Mouse (Mus musculus): ENCODE results near the gene Mcu. TPM values are rescaled to one million over a fixed set of nuclear protein-coding genes. Genes with fewer than 3 reads are reported as not detected.

The Mcu gene
- polyA plus RNA-seq, 1 experiment: 5.3 TPM

DNA sequence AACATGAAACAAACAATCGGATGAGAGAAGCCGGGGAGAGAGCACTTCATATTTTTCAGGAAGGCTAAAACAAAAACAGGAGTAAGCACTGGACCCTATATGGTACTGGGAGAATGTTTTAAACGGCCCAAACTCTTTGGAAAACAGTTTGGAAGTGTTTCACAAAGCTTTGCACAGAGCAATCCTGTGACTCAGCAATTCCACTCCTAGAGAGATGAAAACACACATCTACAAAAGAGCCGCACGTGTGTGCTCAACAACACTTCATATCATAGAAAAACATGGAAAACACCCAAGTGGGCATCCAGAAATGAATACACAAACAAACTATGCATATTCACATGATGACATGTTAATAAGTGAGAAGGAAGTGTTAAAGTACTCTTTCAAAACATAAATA is 30.9 kb downstream of the Mcu start:
- DNase-seq (ENCODE audit: low read depth in 1 of 2, low spot score in 2 of 2): no peak
- Histone ChIP-seq H3K4me3 (ENCODE audit: extremely low read depth, insufficient read depth, insufficient read length) (no peak overlapping the region), H3K27me3 (ENCODE audit: control insufficient read depth, insufficient read depth, low read length) (no peaks in the 10 kb centered on the region), H3K27ac (ENCODE audit: insufficient read depth, low read length) (no peak overlapping the region), H3K4me1 (ENCODE audit: control insufficient read depth, insufficient read depth, insufficient read length) (peaks cover 7% of the 10 kb centered on the region; the same call in 1 of the 2 replicates), H3K36me3 (ENCODE audit: control insufficient read depth, insufficient read depth, low read length) (no peaks in the 10 kb centered on the region; the same call in 1 of the 2 replicates)
- TF ChIP-seq CTCF (IDR thresholded peaks at IDR 0.05; ENCODE audit: extremely low read depth, insufficient read depth, insufficient read length, insufficient replicate concordance) (no peak), POLR2A (IDR thresholded peaks at IDR 0.05; ENCODE audit: low read depth, low read length) (no peak)
- WGBS: 93% methylated on average over 5 of the region's 5 CpGs

DNA sequence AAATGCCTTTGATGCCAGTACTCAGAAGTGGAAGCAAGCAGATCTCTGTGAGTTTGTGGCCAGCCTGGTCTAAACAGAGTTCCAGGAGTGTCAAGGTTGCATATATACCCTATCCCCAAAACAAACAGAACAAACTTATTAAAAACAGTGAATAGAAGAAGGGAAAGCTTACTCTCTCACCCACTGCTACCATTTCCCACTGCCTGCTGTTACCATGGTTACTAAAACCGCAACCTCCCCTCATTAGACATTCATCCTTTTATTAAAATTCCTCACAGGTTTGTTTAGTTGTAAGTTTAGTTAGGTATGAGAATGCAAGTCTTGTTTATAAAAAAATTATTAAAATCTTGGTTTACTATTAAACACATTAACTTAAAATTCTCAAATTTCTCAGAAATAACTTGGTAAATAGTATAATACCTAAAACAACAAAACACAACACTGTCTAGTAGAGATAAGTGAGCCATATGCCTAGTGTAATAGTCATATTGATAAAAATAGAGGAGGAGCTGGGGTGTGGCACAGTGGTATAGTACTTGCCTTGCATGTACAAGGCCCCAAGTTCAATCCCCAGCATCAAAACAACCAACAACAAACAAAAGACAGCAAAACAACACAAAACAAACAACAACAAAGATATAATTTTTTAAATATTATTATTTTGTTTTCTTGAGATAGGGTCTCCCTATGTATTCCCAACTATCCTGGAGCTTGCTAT is 34.5 kb downstream of the Mcu start:
- TF ChIP-seq POLR2A (IDR thresholded peaks at IDR 0.05; ENCODE audit: low read depth, low read length): no peak
- no peak for TF ChIP-seq CTCF (IDR thresholded peaks at IDR 0.05; ENCODE audit: extremely low read depth, insufficient read depth, insufficient read length, insufficient replicate concordance)
- no peak for DNase-seq (ENCODE audit: low read depth in 1 of 2, low spot score in 2 of 2)
- Histone ChIP-seq H3K27ac (ENCODE audit: insufficient read depth, low read length) (no peak overlapping the region), H3K36me3 (ENCODE audit: control insufficient read depth, insufficient read depth, low read length) (no peaks in the 10 kb centered on the region; the same call in 1 of the 2 replicates), H3K4me1 (ENCODE audit: control insufficient read depth, insufficient read depth, insufficient read length) (peaks cover 2% of the 10 kb centered on the region; the same call in 1 of the 2 replicates), H3K27me3 (ENCODE audit: control insufficient read depth, insufficient read depth, low read length) (no peaks in the 10 kb centered on the region), H3K4me3 (ENCODE audit: extremely low read depth, insufficient read depth, insufficient read length) (no peak overlapping the region)
- WGBS: 91% methylated on average over 1 of the region's 1 CpGs

DNA sequence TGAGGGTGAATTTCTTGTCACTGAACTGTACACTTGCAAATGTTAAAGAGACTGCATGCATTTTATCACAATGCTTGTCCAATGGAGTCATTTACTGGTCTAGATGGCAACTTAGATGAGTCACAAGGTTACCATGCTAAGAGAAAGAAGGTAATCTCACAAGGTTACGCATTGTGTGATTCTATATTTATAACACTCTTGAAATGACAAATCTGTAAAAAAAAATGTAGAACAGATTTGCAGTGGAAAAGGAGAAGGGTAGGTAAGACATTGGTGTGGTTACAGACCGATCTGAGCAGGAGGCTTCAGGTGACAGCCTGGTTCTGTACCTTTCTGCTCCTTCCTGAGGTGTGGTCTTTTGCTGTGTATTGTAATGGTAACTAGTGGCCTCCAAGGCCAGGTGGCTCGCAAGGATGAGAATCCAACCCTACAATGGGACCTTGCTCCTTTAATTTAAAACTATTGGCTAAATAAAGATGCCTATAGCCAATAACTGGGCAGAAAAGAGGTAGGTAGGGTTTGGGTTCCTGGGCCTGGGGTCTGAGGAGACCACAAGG is 35.8 kb downstream of the Mcu start:
- Histone ChIP-seq H3K27me3 (ENCODE audit: control insufficient read depth, insufficient read depth, low read length) (no peaks in the 10 kb centered on the region), H3K4me3 (ENCODE audit: extremely low read depth, insufficient read depth, insufficient read length) (no peak overlapping the region), H3K36me3 (ENCODE audit: control insufficient read depth, insufficient read depth, low read length) (no peaks in the 10 kb centered on the region), H3K27ac (ENCODE audit: insufficient read depth, low read length) (no peak overlapping the region), H3K4me1 (ENCODE audit: control insufficient read depth, insufficient read depth, insufficient read length) (peaks cover 2% of the 10 kb centered on the region; the same call in 1 of the 2 replicates)
- TF ChIP-seq POLR2A (IDR thresholded peaks at IDR 0.05; ENCODE audit: low read depth, low read length) (no peak), CTCF (IDR thresholded peaks at IDR 0.05; ENCODE audit: extremely low read depth, insufficient read depth, insufficient read length, insufficient replicate concordance) (no peak)
- DNase-seq (ENCODE audit: low read depth in 1 of 2, low spot score in 2 of 2): no peak
- 90% methylated on average over 3 of the region's 3 CpGs for WGBS

DNA sequence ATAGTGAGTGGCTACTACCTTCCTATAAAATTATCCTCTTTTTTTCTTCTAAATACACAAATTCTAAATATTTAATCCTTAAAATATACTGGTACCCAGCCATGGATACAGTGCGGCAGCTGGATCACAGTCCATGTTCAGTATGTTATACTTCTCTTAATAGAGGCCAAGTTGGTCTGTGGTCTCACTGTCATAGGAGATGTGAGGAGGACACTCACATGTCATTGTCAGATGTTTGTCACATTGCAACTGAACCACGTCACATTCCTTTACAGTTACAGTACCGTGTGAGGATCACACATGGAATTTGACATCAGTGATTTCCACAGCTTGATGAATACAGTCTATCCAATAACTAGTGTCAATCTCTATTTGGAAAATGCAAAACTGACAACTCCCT is 36.8 kb downstream of the Mcu start:
- DNase-seq (ENCODE audit: low read depth in 1 of 2, low spot score in 2 of 2): no peak
- H3K27me3 ChIP-seq (ENCODE audit: control insufficient read depth, insufficient read depth, low read length): no peaks in the 10 kb centered on the region
- peaks cover 2% of the 10 kb centered on the region; the same call in 1 of the 2 replicates for H3K4me1 ChIP-seq (ENCODE audit: control insufficient read depth, insufficient read depth, insufficient read length)
- 95% methylated on average over 3 of the region's 3 CpGs for WGBS
- TF ChIP-seq POLR2A (IDR thresholded peaks at IDR 0.05; ENCODE audit: low read depth, low read length) (no peak), CTCF (IDR thresholded peaks at IDR 0.05; ENCODE audit: extremely low read depth, insufficient read depth, insufficient read length, insufficient replicate concordance) (no peak)
- no peak overlapping the region for H3K4me3 ChIP-seq (ENCODE audit: extremely low read depth, insufficient read depth, insufficient read length)
- H3K36me3 ChIP-seq (ENCODE audit: control insufficient read depth, insufficient read depth, low read length): no peaks in the 10 kb centered on the region
- no peak overlapping the region for H3K27ac ChIP-seq (ENCODE audit: insufficient read depth, low read length)

DNA sequence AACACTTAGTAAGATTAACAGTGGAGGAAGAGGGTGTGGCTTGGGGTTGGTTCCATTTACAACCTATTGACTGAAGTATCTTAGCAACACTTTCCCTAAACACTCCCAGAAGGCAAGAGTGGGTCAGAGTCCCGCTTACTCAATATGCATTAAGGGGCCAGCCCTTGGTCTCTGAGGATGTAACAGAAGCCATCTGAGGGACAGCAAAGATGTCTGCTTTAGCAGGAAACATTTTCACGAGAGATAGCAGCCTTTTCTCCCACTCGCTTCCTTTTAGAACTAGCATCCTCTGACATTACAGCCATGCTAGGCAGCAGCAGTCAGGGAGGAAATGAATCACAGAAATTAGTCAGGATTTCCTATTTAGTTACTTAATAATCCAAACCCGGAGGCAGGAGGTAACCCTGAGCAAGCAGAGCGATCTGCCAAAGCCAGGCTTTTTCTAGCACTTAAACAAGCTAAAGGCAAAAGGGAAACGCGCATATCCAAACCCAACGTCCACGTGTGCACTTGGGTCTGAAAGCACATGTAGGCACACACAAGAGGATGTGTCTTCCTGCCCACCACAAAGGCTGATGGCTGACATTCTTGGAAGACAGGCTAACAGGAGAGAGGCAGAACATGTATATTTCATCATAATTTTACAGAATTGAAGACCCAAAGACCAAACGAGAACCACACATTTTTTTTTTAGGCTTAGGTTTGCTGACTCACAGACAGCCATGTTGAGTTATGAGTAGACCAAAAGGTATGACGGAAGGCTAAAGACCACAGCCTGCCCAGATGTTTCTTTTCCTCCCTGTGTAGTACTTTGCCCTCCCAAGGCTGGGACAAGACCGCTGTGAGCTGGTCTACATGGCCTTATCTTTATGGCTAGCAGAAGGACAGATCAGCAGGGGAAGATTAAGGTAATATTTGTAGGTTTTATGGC is 38.4 kb downstream of the Mcu start:
- H3K4me3 ChIP-seq (ENCODE audit: extremely low read depth, insufficient read depth, insufficient read length): no peak overlapping the region
- no peaks in the 10 kb centered on the region for H3K27me3 ChIP-seq (ENCODE audit: control insufficient read depth, insufficient read depth, low read length)
- TF ChIP-seq CTCF (IDR thresholded peaks at IDR 0.05; ENCODE audit: extremely low read depth, insufficient read depth, insufficient read length, insufficient replicate concordance) (no peak), POLR2A (IDR thresholded peaks at IDR 0.05; ENCODE audit: low read depth, low read length) (no peak)
- H3K4me1 ChIP-seq (ENCODE audit: control insufficient read depth, insufficient read depth, insufficient read length): peaks cover 2% of the 10 kb centered on the region; the same call in 1 of the 2 replicates
- H3K36me3 ChIP-seq (ENCODE audit: control insufficient read depth, insufficient read depth, low read length): no peaks in the 10 kb centered on the region
- WGBS: 21% methylated on average over 12 of the region's 12 CpGs
- DNase-seq (ENCODE audit: low read depth in 1 of 2, low spot score in 2 of 2): no peak
- H3K27ac ChIP-seq (ENCODE audit: insufficient read depth, low read length): 0 out of 2 replicates have a peak overlapping the region, but pooled peaks have one; percentile 0

DNA sequence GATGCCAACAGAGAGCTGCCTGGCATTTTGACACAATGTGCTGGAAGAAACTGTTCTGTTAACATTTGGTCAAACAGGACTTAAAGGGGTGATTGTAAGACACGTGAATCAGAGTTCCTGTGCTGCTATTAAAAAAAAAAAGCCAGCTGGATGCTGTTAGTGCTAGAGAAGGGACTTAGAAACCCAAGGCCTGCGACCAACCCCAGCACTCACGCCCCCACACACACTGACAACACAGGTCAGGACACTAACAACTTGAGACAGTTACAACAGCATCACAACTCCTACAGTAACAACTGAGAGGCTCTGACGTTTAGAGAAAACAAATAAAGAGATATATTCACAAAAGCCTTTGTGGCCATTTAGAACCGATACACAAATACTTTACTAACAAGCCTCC is 40.2 kb downstream of the Mcu start:
- Histone ChIP-seq H3K4me3 (ENCODE audit: extremely low read depth, insufficient read depth, insufficient read length) (no peak overlapping the region), H3K27me3 (ENCODE audit: control insufficient read depth, insufficient read depth, low read length) (no peaks in the 10 kb centered on the region; the same call in 1 of the 2 replicates), H3K36me3 (ENCODE audit: control insufficient read depth, insufficient read depth, low read length) (no peaks in the 10 kb centered on the region), H3K4me1 (ENCODE audit: control insufficient read depth, insufficient read depth, insufficient read length) (peaks cover 2% of the 10 kb centered on the region; the same call in 1 of the 2 replicates), H3K27ac (ENCODE audit: insufficient read depth, low read length) (no peak overlapping the region)
- no peak for TF ChIP-seq CTCF (IDR thresholded peaks at IDR 0.05; ENCODE audit: extremely low read depth, insufficient read depth, insufficient read length, insufficient replicate concordance)
- TF ChIP-seq POLR2A (IDR thresholded peaks at IDR 0.05; ENCODE audit: low read depth, low read length): no peak
- DNase-seq (ENCODE audit: low read depth in 1 of 2, low spot score in 2 of 2): no peak
- 79% methylated on average over 5 of the region's 5 CpGs for WGBS

All from spleen, adult 2 months (tissue).